Mouse (Mus musculus) stomach, embryonic 15.5 days (tissue): Measurements from ENCODE around the gene Cox5a. TPM values are rescaled to one million over a fixed set of nuclear protein-coding genes. Genes with fewer than 3 reads are reported as not detected.

Experiments
- ATAC-seq: fragments of 200-750 bp; cut with Nextera tagmentation; 2 replicates; pipeline ENCODE4 v1.8.0; 2017; ENCODE audit warnings: low read depth, moderate number of reproducible peaks, moderate TSS enrichment; ENCODE audit not compliant: insufficient read depth, low FRiP score
- H3K27ac ChIP-seq: fragments of 300-500 bp; sonication (generic); 2 replicates; pipeline ENCODE4 v1.5.1; 2015; ENCODE audit warnings: mild to moderate bottlenecking, inconsistent platforms
- H3K27me3 ChIP-seq: fragments of 300-500 bp; sonication (generic); replicated peaks from 2 replicates; pipeline ENCODE4 v1.6.1; 2015; ENCODE audit warnings: inconsistent platforms
- H3K36me3 ChIP-seq: fragments of 300-500 bp; sonication (generic); 2 replicates; pipeline ENCODE4 v1.6.1; 2015; ENCODE audit warnings: inconsistent platforms
- H3K4me1 ChIP-seq: fragments of 300-500 bp; sonication (generic); 2 replicates; pipeline ENCODE4 v1.6.1; 2015; ENCODE audit warnings: inconsistent platforms
- H3K4me2 ChIP-seq: fragments of 300-500 bp; sonication (generic); 2 replicates; pipeline ENCODE4 v1.6.1; 2015; ENCODE audit warnings: mild to moderate bottlenecking, inconsistent platforms
- H3K4me3 ChIP-seq: fragments of 300-500 bp; sonication (generic); replicated peaks from 2 replicates; pipeline ENCODE4 v1.5.1; 2015; ENCODE audit warnings: inconsistent platforms
- H3K9ac ChIP-seq: fragments of 300-500 bp; sonication (generic); 2 replicates; pipeline ENCODE4 v1.6.1; 2015; ENCODE audit warnings: inconsistent platforms
- H3K9me3 ChIP-seq: fragments of 300-500 bp; sonication (generic); 2 replicates; pipeline ENCODE4 v1.6.1; 2016; ENCODE audit warnings: inconsistent platforms
- WGBS: fragments of 180-500 bp; shearing (Covaris S2); methylation state at CpG from one replicate; pipeline ENCODE4 v1.1.7; 2015; 5-methylcytosine and 5-hydroxymethylcytosine counted together
- polyA plus RNA-seq: library from polyadenylated mRNA; unstranded; fragments of >200 nt; fragmentation: Nextera tagmentation; extraction: Ambion mirVana; gene quantifications from 2 replicates; pipeline ENCODE4 v1.2.1, GENCODE M21; 2015

Gene Cox5a
- polyA plus RNA-seq, 1 experiment from 2014 or later, result 623 TPM

DNA sequence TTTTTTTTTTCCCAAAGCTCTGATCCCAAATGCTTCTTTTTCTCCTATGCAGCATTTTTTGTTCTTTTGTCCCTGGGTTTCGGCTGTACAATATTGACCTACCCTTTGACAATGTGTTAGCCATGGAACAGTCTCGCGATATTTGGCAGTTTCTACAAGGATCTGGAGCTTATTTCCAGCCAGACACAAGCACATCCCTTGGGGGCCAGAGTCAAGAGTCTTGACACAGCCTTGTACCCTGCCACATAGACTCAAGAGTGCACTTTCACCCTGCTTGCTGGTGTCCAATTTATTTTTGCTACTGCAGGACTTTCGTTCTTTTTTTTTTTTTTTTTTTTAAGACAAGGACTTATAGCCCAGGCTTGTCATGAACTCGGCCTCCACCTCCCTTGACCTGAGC lies 15.3 kb downstream of the Cox5a start:
- 88% methylated on average over 5 of the region's 5 CpGs for WGBS

GRCm38 (mm10) chr9:57537044-57537727 lies 16.1 kb downstream of the Cox5a start, which contains the start of gene Fam219b:
TSS of gene Fam219b (plus strand) at chr9:57537528.
- Histone ChIP-seq H3K4me3 (peak within 1 kb of the TSS; percentile 89), H3K4me1 (peaks cover 9% of the 10 kb centered on the region), H3K9me3 (no peaks in the 10 kb centered on the region), H3K27me3 (no peaks in the 10 kb centered on the region), H3K4me2 (peak within 1 kb of the TSS; percentile 68), H3K27ac (peak within 1 kb of the TSS; percentile 86), H3K9ac (peak within 1 kb of the TSS; percentile 87), H3K36me3 (peaks cover 22% of the 10 kb centered on the region; the same call in 1 of the 2 replicates)
- ATAC-seq, result peak; percentile 92
- WGBS, result 2% methylated on average over 32 of the region's 45 CpGs

More for the DNA sequence above, 15.3 kb downstream of the Cox5a start:
- ATAC-seq, result no peak
- Histone ChIP-seq H3K4me2 (no peak overlapping the region; the same call in 1 of the 2 replicates), H3K27me3 (no peaks in the 10 kb centered on the region), H3K4me1 (peaks cover 9% of the 10 kb centered on the region), H3K9ac (no peak overlapping the region), H3K9me3 (no peaks in the 10 kb centered on the region), H3K27ac (no peak overlapping the region), H3K4me3 (peak overlapping the region; percentile 89; the same call in 1 of the 2 replicates), H3K36me3 (peaks cover 22% of the 10 kb centered on the region; the same call in 1 of the 2 replicates)

DNA sequence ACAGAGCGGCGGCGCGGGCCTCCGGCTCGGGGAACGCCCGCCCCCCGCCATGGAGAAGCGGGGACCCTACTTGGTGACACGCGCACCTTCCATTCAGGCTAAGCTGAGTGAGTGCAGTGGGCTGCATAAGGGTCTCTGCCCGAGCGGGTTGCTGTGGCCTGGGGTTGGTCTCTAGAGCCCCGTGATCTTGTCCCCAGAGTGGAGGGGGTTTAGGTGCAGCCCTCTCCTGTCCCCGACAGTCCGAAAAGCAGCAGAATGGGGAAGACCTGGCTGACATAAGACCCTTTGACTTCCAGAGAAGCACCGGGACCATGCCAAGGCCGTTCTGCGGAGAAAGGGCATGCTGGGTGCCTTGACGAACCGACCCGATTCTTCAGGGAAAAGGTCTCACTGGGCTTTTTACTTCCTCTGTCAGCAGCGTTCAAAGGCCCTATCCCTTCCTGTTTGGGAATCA lies 16.7 kb downstream of the Cox5a start:
- no peak; the same call in 1 of the 2 replicates for ATAC-seq

GRCm38 (mm10) chr9:57539550-57539949 lies 18.5 kb downstream of the Cox5a start:
- no peak for ATAC-seq
- Histone ChIP-seq H3K4me2 (no peak overlapping the region), H3K9ac (no peak overlapping the region), H3K27me3 (no peaks in the 10 kb centered on the region), H3K4me3 (no peak overlapping the region), H3K36me3 (peaks cover 33% of the 10 kb centered on the region), H3K9me3 (no peaks in the 10 kb centered on the region), H3K4me1 (peaks cover 9% of the 10 kb centered on the region), H3K27ac (no peak overlapping the region)
- 85% methylated on average over 2 of the region's 2 CpGs for WGBS

More for the DNA sequence above, 16.7 kb downstream of the Cox5a start:
- Histone ChIP-seq H3K9ac (peak overlapping the region; percentile 87), H3K4me2 (peak overlapping the region; percentile 68), H3K4me1 (peaks cover 9% of the 10 kb centered on the region), H3K27me3 (no peaks in the 10 kb centered on the region), H3K4me3 (peak overlapping the region; percentile 89), H3K36me3 (peaks cover 22% of the 10 kb centered on the region; the same call in 1 of the 2 replicates), H3K27ac (peak overlapping the region; percentile 86), H3K9me3 (no peaks in the 10 kb centered on the region)
- WGBS, result 0% methylated on average over 17 of the region's 24 CpGs

DNA sequence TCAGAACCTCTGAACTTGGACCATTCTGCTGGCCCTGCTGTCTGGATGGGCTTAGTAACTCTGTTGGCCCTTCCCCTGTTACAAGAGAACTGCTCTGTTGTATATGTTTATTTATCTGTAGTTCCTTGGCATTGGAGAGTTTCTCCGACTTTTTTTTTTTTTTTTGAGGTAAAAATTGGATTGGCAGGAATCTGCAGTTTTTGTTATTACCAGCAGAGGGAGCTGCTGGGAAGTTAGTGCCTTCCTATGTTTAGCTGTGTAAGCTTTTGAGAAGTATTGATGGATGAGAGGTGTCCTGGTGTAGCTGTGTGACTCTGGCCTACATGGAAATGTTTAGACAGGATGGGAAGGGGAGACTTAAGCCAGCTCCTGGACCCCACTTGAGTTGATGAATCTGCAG lies 20.2 kb downstream of the Cox5a start:
- 6% methylated on average over 1 of the region's 1 CpGs for WGBS
- no peak overlapping the region for H3K27ac ChIP-seq
- no peak overlapping the region for H3K4me3 ChIP-seq
- peaks cover 38% of the 10 kb centered on the region for H3K36me3 ChIP-seq
- H3K9ac ChIP-seq, result no peak overlapping the region
- no peaks in the 10 kb centered on the region for H3K27me3 ChIP-seq
- H3K4me2 ChIP-seq, result no peak overlapping the region
- peaks cover 9% of the 10 kb centered on the region for H3K4me1 ChIP-seq
- ATAC-seq, result no peak
- H3K9me3 ChIP-seq, result no peaks in the 10 kb centered on the region

DNA sequence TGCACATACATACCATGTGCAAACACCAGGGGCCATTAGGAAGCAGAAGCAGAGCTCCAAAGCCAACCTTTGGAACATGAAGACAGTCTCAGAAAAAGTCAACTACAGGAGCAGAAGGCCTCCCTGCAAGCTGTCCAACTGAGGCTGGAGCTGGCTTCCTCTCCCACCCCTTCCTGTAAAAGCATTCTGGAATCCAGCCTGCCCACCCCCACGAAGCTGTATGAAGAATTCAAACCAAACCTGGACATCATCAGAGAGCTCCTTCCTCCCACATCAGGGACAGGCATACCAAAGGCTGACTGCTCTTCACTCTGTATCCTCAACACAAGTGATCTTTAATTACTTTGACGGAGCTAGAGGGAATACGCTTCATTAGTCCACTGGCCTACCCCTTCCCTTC lies 22.9 kb downstream of the Cox5a start:
- Histone ChIP-seq H3K9me3 (no peaks in the 10 kb centered on the region), H3K36me3 (peaks cover 37% of the 10 kb centered on the region), H3K4me1 (0 out of 2 replicates have a peak, but pooled peaks cover 2% of the 10 kb centered on the region), H3K27me3 (no peaks in the 10 kb centered on the region), H3K4me2 (no peak overlapping the region), H3K9ac (no peak overlapping the region), H3K27ac (no peak overlapping the region), H3K4me3 (no peak overlapping the region)
- no peak for ATAC-seq
- 85% methylated on average over 3 of the region's 3 CpGs for WGBS

- H3K4me1 ChIP-seq, result peaks cover 4% of the 10 kb centered on the region; the same call in 1 of the 2 replicates
- no peak overlapping the region for H3K4me2 ChIP-seq
- WGBS, result 69% methylated on average over 5 of the region's 5 CpGs
- H3K27me3 ChIP-seq, result no peaks in the 10 kb centered on the region
- no peak overlapping the region; the same call in 1 of the 2 replicates for H3K27ac ChIP-seq
- H3K4me3 ChIP-seq, result no peak overlapping the region
- no peak overlapping the region for H3K9ac ChIP-seq
- no peaks in the 10 kb centered on the region for H3K9me3 ChIP-seq
- ATAC-seq, result no peak
- H3K36me3 ChIP-seq, result peaks cover 28% of the 10 kb centered on the region
Observed at GRCm38 (mm10) chr9:57547287-57547686, 26.2 kb downstream of the Cox5a start.

DNA sequence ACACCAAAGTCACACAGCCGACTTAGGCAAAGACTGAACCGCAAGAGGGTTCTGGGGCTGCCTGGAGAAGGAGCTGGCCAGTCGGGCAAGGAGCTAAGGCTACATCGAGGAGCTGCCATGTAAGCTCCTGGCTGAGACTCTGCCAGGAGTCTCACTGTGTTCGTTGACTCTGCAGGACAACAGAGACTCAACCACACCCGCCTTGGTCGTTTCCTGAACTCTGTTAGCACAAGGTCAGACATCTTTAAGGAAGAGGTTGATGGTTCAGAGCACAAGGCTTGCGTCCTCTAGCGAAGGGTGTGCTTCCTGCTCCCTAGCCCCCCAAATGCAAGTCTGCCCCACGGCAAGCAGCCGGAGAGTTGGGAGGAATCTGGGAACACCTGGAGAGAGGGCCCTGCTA lies 26.8 kb downstream of the Cox5a start:
- WGBS, result 86% methylated on average over 11 of the region's 11 CpGs
- H3K36me3 ChIP-seq, result peaks cover 24% of the 10 kb centered on the region
- no peaks in the 10 kb centered on the region for H3K9me3 ChIP-seq
- H3K4me3 ChIP-seq, result no peak overlapping the region
- no peaks in the 10 kb centered on the region for H3K27me3 ChIP-seq
- peaks cover 4% of the 10 kb centered on the region; the same call in 1 of the 2 replicates for H3K4me1 ChIP-seq
- ATAC-seq, result no peak
- H3K27ac ChIP-seq, result peak overlapping the region; percentile 11; the same call in 1 of the 2 replicates
- H3K9ac ChIP-seq, result no peak overlapping the region
- H3K4me2 ChIP-seq, result no peak overlapping the region

DNA sequence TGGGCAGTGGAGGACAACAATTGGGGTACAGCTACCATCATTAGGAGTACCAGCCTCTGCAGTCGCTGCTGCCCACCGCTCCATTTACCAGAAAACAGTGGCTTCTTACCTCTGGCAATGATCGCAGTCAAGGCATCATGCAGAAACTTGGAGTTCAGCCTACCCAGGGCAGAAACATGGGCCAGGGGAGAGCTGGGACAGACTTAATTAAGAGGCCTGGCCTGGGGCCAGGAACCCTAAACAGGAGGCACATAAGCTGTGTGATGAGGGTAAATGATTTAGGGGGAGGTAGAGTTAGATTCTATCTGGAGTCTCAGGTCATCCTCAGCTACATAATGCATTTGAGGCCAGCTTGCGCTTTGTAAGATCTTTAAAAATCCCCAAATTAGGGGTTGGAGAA lies 28.1 kb downstream of the Cox5a start:
- Histone ChIP-seq H3K4me3 (no peak overlapping the region), H3K9me3 (no peaks in the 10 kb centered on the region), H3K4me2 (no peak overlapping the region), H3K36me3 (peaks cover 14% of the 10 kb centered on the region), H3K27ac (no peak overlapping the region), H3K4me1 (peaks cover 4% of the 10 kb centered on the region; the same call in 1 of the 2 replicates), H3K27me3 (no peaks in the 10 kb centered on the region), H3K9ac (no peak overlapping the region)
- 95% methylated on average over 4 of the region's 4 CpGs for WGBS
- no peak for ATAC-seq

DNA sequence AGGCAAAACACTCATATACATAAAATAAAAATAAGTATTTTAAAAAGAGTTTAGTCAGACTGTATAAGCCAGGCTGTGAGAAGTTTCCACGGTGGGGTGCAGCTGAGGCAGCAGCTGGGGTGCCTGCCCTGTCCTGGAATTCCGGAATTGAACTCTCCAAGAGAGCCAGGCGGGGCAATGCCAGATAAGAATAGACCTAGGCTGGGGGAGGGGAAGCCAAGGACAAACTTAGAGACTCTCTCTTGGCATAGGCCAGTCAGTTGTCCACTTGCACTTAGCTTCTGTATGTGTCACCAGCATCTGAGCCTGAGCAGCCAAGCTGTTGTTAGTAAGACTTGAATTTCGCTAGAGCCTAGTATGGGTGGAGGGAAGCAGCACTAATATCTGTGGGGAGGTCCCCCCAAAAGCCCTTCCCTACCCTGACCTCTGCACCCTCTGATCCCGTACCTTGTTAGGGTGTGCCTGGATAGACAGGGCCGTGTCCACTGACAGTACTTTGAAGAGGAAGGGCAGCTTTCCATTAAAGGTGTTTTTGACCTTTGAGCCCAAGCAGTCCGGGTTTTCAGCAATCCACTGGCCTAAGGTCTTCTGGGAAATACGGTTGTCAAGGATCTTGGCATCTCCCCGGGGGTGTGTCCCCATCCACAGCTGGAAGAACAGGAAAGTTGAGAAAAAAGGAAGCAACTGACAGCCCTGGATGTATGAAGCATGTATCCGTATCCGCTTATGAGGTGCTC lies 29.2 kb downstream of the Cox5a start:
- Histone ChIP-seq H3K9me3 (no peaks in the 10 kb centered on the region), H3K27ac (peak overlapping the region; percentile 23; the same call in 1 of the 2 replicates), H3K4me1 (peaks cover 4% of the 10 kb centered on the region; the same call in 1 of the 2 replicates), H3K9ac (no peak overlapping the region), H3K4me2 (no peak overlapping the region), H3K4me3 (no peak overlapping the region), H3K27me3 (no peaks in the 10 kb centered on the region), H3K36me3 (peaks cover 6% of the 10 kb centered on the region; the same call in 1 of the 2 replicates)
- WGBS, result 69% methylated on average over 11 of the region's 11 CpGs
- ATAC-seq, result peak; percentile 37; the same call in 1 of the 2 replicates

DNA sequence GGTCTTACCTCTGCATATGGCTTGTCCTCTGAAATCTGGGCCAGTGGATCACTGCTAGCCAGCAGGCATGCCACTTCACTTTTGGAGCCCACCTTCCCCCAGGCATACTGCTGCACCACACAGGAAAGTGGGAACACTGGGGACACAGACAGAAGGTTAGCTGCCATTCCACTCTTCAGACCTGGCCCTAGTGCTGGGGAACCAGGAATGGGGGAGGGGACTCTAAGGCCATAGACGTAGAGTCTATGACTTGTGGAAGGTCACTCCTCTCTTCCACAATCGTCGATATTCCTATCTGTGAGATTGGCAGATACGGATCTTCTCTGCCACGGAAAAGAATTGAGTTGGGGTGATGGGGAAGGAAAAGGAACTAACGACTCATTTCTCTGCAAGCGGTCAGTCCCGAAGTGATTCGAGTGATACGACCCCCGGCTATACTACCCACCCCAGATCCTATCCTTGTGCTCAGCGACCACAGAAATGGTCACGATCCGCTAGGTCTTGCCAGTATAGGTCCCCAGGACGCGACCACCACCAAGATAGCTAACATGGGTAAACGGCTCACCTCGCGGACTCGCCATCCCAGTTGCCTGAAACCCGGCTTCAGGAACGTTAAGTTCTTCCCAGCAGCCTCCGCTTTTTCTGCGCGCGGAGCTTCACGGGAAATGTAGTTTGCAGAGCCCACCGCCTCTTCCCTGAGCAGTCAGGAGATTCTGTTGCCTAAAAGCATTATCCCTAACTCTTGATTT lies 31.2 kb downstream of the Cox5a start, which contains the start of gene Mpi:
Mpi (minus strand) TSS at position 625 of the 749 bp plus-strand sequence.
- H3K27me3 ChIP-seq, result no peaks in the 10 kb centered on the region
- H3K36me3 ChIP-seq, result peaks cover 6% of the 10 kb centered on the region; the same call in 1 of the 2 replicates
- under 1% methylated on average over 28 of the region's 28 CpGs for WGBS
- peak within 1 kb of the TSS; percentile 66 for H3K4me2 ChIP-seq
- no peak within 1 kb of the TSS for H3K27ac ChIP-seq
- H3K9ac ChIP-seq, result peak within 1 kb of the TSS; percentile 27; the same call in 1 of the 2 replicates
- peak within 1 kb of the TSS; percentile 55 for H3K4me3 ChIP-seq
- peaks cover 4% of the 10 kb centered on the region; the same call in 1 of the 2 replicates for H3K4me1 ChIP-seq
- 0 out of 2 replicates have a peak, but pooled peaks have one; percentile 19 for ATAC-seq
- H3K9me3 ChIP-seq, result no peaks in the 10 kb centered on the region
